Mouse (Mus musculus) cerebellum, adult 8-10 months (tissue): ENCODE measurements around the gene Rft1.

Experiments used
- DNase-seq: peaks from one replicate; pipeline ENCODE4 v3.0.0; 2022

Gene Rft1

GRCm38 (mm10) chr14:30736413-30736812, 82.3 kb downstream of the Rft1 start:
- DNase-seq, result no peak
